Comparison of ENCODE assay signal across 22 mouse cellular contexts in the genomic region with DNA sequence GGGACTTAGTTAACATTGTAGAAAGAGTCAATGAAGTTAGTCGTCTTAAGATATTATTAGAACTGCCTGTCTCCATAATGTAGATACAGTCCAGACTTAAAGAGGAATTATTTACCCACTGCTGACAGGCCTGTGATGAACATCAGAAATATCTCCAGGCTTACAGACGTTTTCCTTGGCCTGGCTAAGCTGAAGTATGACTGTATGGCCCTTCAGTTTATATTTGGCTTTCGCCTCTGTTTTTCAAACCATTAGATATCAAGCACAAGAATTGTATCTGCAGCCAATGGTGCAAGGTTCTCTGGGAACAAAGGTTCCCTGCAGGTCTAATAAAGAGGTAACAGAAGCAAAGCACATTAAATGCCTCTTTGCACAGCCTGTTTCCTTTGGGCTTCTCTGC.
"Had no signal": no experiment of that assay in that cellular context is flagged by ENCODE, and none has a peak within 500 bp of the region (broad histone marks: within the 10 kb centered on the region; RNA-seq: fewer than 3 reads in every experiment).

No protein-coding gene starts in this region.

- H3K9ac ChIP-seq: limb, embryonic 12.5 days; limb, embryonic 15.5 days; liver, embryonic 14.5 days; liver, postnatal 0 days; lung, embryonic 14.5 days; midbrain, embryonic 12.5 days; midbrain, embryonic 15.5 days; neural tube, embryonic 12.5 days; neural tube, embryonic 15.5 days had no signal

- ATAC-seq: liver, postnatal 0 days; lung, postnatal 0 days; midbrain, embryonic 15.5 days had no signal

- DNase-seq: kidney, postnatal 10 days; kidney, postnatal 36 days; left cerebral cortex, postnatal 4 days; liver, postnatal 0 days; lung, embryonic 14.5 days; right cerebral cortex, adult 18-20 months; right cerebral cortex, postnatal 14 days; right cerebral cortex, postnatal 4 days; thymus, adult 2 months; thymus, postnatal 14 days; thymus, postnatal 4 days had no signal

- H3K4me1 ChIP-seq: neural tube, embryonic 15.5 days had no signal

- H3K27me3 ChIP-seq: limb, embryonic 12.5 days; limb, embryonic 15.5 days; midbrain, embryonic 12.5 days; midbrain, embryonic 15.5 days; neural tube, embryonic 12.5 days; neural tube, embryonic 15.5 days had no signal

- H3K9me3 ChIP-seq: limb, embryonic 15.5 days; midbrain, embryonic 12.5 days; midbrain, embryonic 15.5 days; neural tube, embryonic 12.5 days; neural tube, embryonic 15.5 days had no signal

- H3K27ac ChIP-seq: limb, embryonic 12.5 days; limb, embryonic 15.5 days; liver, embryonic 14.5 days; macrophage; midbrain, embryonic 12.5 days; midbrain, embryonic 15.5 days; neural tube, embryonic 12.5 days; neural tube, embryonic 15.5 days; stomach, postnatal 0 days had no signal

- H3K36me3 ChIP-seq: limb, embryonic 12.5 days; limb, embryonic 15.5 days; midbrain, embryonic 12.5 days; midbrain, embryonic 15.5 days; neural tube, embryonic 12.5 days; neural tube, embryonic 15.5 days had no signal

- H3K4me3 ChIP-seq: limb, embryonic 12.5 days; limb, embryonic 15.5 days; midbrain, embryonic 12.5 days; midbrain, embryonic 15.5 days; neural tube, embryonic 12.5 days; neural tube, embryonic 15.5 days had no signal

- H3K4me2 ChIP-seq: limb, embryonic 12.5 days; limb, embryonic 15.5 days; liver, embryonic 11.5 days; lung, embryonic 14.5 days; midbrain, embryonic 12.5 days; midbrain, embryonic 15.5 days; neural tube, embryonic 12.5 days; neural tube, embryonic 15.5 days had no signal
